Mouse (Mus musculus) kidney, embryonic 16.5 days (tissue): Measurements from ENCODE around the gene Snx10. TPM values are rescaled to one million over a fixed set of nuclear protein-coding genes. Genes with fewer than 3 reads are reported as not detected.

Experiments
- ATAC-seq: fragments of 200-750 bp; cut with Nextera tagmentation; 2 replicates; pipeline ENCODE4 v1.8.0; 2017; ENCODE audit warnings: moderate TSS enrichment; ENCODE audit not compliant: low FRiP score, low TSS enrichment
- H3K27ac ChIP-seq: fragments of 300-500 bp; sonication (generic); 2 replicates; pipeline ENCODE4 v1.5.1; 2014; ENCODE audit warnings: low read length
- H3K27me3 ChIP-seq: fragments of 300-500 bp; sonication (generic); 2 replicates; pipeline ENCODE4 v1.6.1; 2014; ENCODE audit warnings: low read length, control low read depth, mixed read lengths; ENCODE audit not compliant: insufficient read depth
- H3K36me3 ChIP-seq: fragments of 300-500 bp; sonication (generic); 2 replicates; pipeline ENCODE4 v1.6.1; 2014; ENCODE audit warnings: low read length, control low read depth, mixed read lengths; ENCODE audit not compliant: insufficient read depth
- H3K4me1 ChIP-seq: fragments of 300-500 bp; sonication (generic); 2 replicates; pipeline ENCODE4 v1.6.1; 2014; ENCODE audit warnings: low read length, control low read depth, mixed read lengths; ENCODE audit not compliant: insufficient read depth
- H3K4me2 ChIP-seq: fragments of 300-500 bp; sonication (generic); replicated peaks from 2 replicates; pipeline ENCODE4 v1.6.1; 2014; ENCODE audit warnings: low read depth, low read length
- H3K4me3 ChIP-seq: fragments of 300-500 bp; sonication (generic); 2 replicates; pipeline ENCODE4 v1.5.1; 2014; ENCODE audit warnings: mild to moderate bottlenecking, low read length
- H3K9ac ChIP-seq: fragments of 300-500 bp; sonication (generic); replicated peaks from 2 replicates; pipeline ENCODE4 v1.6.1; 2014; ENCODE audit warnings: low read length
- H3K9me3 ChIP-seq: fragments of 300-500 bp; sonication (generic); 2 replicates; pipeline ENCODE4 v1.6.1; 2016; ENCODE audit warnings: low read length, control low read depth
- WGBS: fragments of 180-500 bp; shearing (Covaris S2); extraction: QIAGEN DNeasy Blood & Tissue Kit; methylation state at CpG from one replicate; pipeline ENCODE4 v1.1.7; 2014; 5-methylcytosine and 5-hydroxymethylcytosine counted together
- polyA plus RNA-seq: library from polyadenylated mRNA; unstranded; fragments of >200 nt; fragmentation: Nextera tagmentation; extraction: Ambion mirVana; gene quantifications from 2 replicates; pipeline ENCODE4 v1.2.1, GENCODE M21; 2015

Snx10 gene
- polyA plus RNA-seq, 1 experiment from 2014 or later, result 16.1 TPM

GRCm38 (mm10) chr6:51497321-51498111 is 26.2 kb upstream of the Snx10 start:
- no peak for ATAC-seq
- Histone ChIP-seq H3K4me1 (0 out of 2 replicates have a peak, but pooled peaks cover 3% of the 10 kb centered on the region), H3K4me2 (no peak overlapping the region), H3K9me3 (no peaks in the 10 kb centered on the region), H3K36me3 (no peaks in the 10 kb centered on the region), H3K27me3 (no peaks in the 10 kb centered on the region), H3K4me3 (no peak overlapping the region), H3K27ac (no peak overlapping the region), H3K9ac (no peak overlapping the region)
- 70% methylated on average over 8 of the region's 8 CpGs for WGBS

GRCm38 (mm10) chr6:51505671-51506070 is 18.0 kb upstream of the Snx10 start:
- Histone ChIP-seq H3K27ac (no peak overlapping the region), H3K9me3 (no peaks in the 10 kb centered on the region), H3K27me3 (no peaks in the 10 kb centered on the region), H3K36me3 (no peaks in the 10 kb centered on the region), H3K4me2 (no peak overlapping the region), H3K4me1 (peaks cover 4% of the 10 kb centered on the region; the same call in 1 of the 2 replicates), H3K9ac (no peak overlapping the region), H3K4me3 (no peak overlapping the region)
- no peak for ATAC-seq
- 73% methylated on average over 1 of the region's 1 CpGs for whole genome bisulfite sequencing

DNA sequence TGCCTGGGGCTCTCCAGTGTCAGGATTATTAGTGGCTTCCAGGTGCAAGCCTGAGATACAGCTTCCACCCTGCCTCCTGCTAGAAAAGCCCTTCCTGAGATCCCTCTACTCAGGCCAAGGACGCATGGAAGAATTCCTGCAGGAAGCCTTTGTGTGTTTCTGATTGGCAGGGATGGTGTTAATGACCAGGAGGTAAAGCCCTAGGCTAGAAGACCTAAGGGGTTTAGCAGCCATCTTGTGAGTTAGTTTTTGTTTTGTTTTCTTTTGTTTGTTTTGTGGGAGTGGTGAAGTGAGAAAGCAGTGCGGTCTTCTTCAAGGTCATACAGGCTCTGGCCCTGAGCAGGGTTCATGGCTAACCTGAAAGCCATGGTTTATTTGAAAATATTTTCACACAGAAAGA is 16.1 kb upstream of the Snx10 start:
- Histone ChIP-seq H3K9me3 (no peaks in the 10 kb centered on the region), H3K4me1 (peaks cover 4% of the 10 kb centered on the region; the same call in 1 of the 2 replicates), H3K9ac (no peak overlapping the region), H3K27me3 (no peaks in the 10 kb centered on the region), H3K27ac (no peak overlapping the region), H3K4me3 (no peak overlapping the region), H3K4me2 (no peak overlapping the region), H3K36me3 (no peaks in the 10 kb centered on the region)
- no peak for ATAC-seq
- 56% methylated on average over 2 of the region's 2 CpGs for WGBS

- Histone ChIP-seq H3K27ac (no peak overlapping the region), H3K27me3 (no peaks in the 10 kb centered on the region), H3K9me3 (no peaks in the 10 kb centered on the region), H3K4me2 (peak overlapping the region; percentile 50), H3K4me1 (peaks cover 4% of the 10 kb centered on the region; the same call in 1 of the 2 replicates), H3K36me3 (no peaks in the 10 kb centered on the region), H3K4me3 (peak overlapping the region; percentile 34), H3K9ac (peak overlapping the region; percentile 36)
- 29% methylated on average over 18 of the region's 18 CpGs for WGBS
- ATAC-seq, result peak; percentile 63; the same call in 1 of the 2 replicates
Measured at GRCm38 (mm10) chr6:51508750-51509648, 14.7 kb upstream of the Snx10 start.

- Histone ChIP-seq H3K4me3 (no peak overlapping the region), H3K27me3 (no peaks in the 10 kb centered on the region), H3K9ac (no peak overlapping the region), H3K4me2 (no peak overlapping the region), H3K4me1 (peaks cover 4% of the 10 kb centered on the region; the same call in 1 of the 2 replicates), H3K36me3 (no peaks in the 10 kb centered on the region), H3K27ac (no peak overlapping the region), H3K9me3 (no peaks in the 10 kb centered on the region)
- ATAC-seq, result no peak
- WGBS, result 27% methylated on average over 5 of the region's 5 CpGs
Measured at GRCm38 (mm10) chr6:51510094-51510493, 13.6 kb upstream of the Snx10 start.

DNA sequence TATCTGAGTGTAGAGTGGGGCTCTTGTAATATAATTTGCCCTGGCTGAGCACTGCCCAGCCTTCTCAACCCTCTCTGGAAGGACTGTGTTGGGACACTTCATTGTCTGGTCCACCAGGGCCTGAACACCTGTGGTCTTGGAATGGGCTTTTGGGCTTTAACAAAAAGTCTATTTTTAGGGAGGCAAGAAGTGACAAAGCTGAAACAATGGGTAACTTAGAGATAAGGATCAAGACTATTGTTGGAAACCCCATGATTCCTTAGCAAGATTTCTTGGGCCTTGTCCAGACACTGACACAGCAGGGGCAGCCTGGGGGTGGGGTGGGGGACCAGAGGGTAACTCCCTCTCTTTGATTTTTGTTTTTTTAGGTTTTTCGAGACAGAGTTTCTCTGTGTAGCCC is 12.8 kb upstream of the Snx10 start:
- no peak overlapping the region for H3K27ac ChIP-seq
- WGBS, result 35% methylated on average over 1 of the region's 1 CpGs
- H3K4me1 ChIP-seq, result peaks cover 4% of the 10 kb centered on the region; the same call in 1 of the 2 replicates
- no peaks in the 10 kb centered on the region for H3K36me3 ChIP-seq
- no peak overlapping the region for H3K9ac ChIP-seq
- H3K4me2 ChIP-seq, result no peak overlapping the region
- H3K9me3 ChIP-seq, result no peaks in the 10 kb centered on the region
- H3K27me3 ChIP-seq, result no peaks in the 10 kb centered on the region
- H3K4me3 ChIP-seq, result no peak overlapping the region
- ATAC-seq, result no peak

DNA sequence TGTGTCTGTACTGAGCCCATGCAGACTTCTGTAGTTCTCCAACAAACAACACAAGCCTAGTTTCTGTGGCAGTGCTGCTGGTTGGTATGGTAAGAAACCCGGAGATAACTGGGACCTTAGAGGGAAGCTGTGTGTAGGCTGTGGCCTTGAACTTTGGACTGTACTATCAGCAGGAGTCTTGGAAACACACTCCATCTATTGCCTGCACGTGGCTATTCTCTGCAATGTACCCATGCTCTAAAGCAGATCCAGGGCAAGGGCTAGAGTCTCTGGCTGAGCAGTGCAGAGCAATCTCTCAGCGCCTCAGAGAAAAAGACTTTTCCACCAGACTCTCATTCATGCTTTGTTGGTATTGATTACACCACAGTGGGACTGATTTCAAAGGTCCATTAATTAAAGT is 10.0 kb upstream of the Snx10 start:
- WGBS, result 82% methylated on average over 3 of the region's 3 CpGs

GRCm38 (mm10) chr6:51514860-51515259 is 8.8 kb upstream of the Snx10 start:
- H3K4me3 ChIP-seq, result no peak overlapping the region
- ATAC-seq, result no peak
- H3K4me1 ChIP-seq, result no peaks in the 10 kb centered on the region
- no peak overlapping the region for H3K9ac ChIP-seq
- no peaks in the 10 kb centered on the region for H3K36me3 ChIP-seq
- H3K9me3 ChIP-seq, result peaks cover 9% of the 10 kb centered on the region; the same call in 1 of the 2 replicates
- 93% methylated on average over 7 of the region's 7 CpGs for WGBS
- H3K27me3 ChIP-seq, result no peaks in the 10 kb centered on the region
- no peak overlapping the region for H3K27ac ChIP-seq
- no peak overlapping the region for H3K4me2 ChIP-seq

More for the DNA sequence above, 10.0 kb upstream of the Snx10 start:
- H3K4me1 ChIP-seq, result peaks cover 4% of the 10 kb centered on the region; the same call in 1 of the 2 replicates
- no peaks in the 10 kb centered on the region for H3K36me3 ChIP-seq
- H3K4me2 ChIP-seq, result no peak overlapping the region
- no peak overlapping the region for H3K9ac ChIP-seq
- ATAC-seq, result no peak
- H3K27me3 ChIP-seq, result no peaks in the 10 kb centered on the region
- no peak overlapping the region for H3K4me3 ChIP-seq
- peaks cover 9% of the 10 kb centered on the region; the same call in 1 of the 2 replicates for H3K9me3 ChIP-seq
- H3K27ac ChIP-seq, result no peak overlapping the region

DNA sequence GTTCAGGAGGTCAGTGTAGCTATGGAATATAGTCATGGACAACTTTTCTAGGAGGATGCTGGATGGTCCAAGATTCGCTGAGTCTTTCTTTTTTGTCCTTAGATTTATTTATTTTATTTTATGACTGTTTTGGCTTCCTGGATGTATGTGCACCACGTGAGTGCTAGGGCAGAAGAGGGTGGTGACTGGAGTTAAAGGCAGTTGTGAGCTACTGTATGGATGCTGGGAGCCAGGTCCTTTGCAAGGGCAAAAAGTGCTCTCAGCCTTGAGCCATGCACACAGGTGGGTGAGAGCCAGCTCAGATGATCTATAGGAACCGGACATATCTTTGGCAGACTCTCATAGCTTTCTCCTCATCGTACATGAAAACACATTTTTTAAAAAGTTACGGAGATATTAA is 391 bp upstream of the Snx10 start:
- Histone ChIP-seq H3K4me1 (peaks cover 10% of the 10 kb centered on the region), H3K4me2 (peak overlapping the region; percentile 96), H3K4me3 (peak overlapping the region; percentile 75), H3K36me3 (no peaks in the 10 kb centered on the region), H3K27ac (no peak overlapping the region), H3K27me3 (no peaks in the 10 kb centered on the region), H3K9ac (peak overlapping the region; percentile 79), H3K9me3 (no peaks in the 10 kb centered on the region)
- ATAC-seq, result no peak
- WGBS, result 25% methylated on average over 5 of the region's 5 CpGs
